In genomic region chr5:124438746-124439145, GRCm38 (mm10) we compare ENCODE assay signal across 7 mouse cellular contexts. TPM values are rescaled to one million over a fixed set of nuclear protein-coding genes. Genes with fewer than 3 reads are reported as not detected.
DNase-seq lines count a peak whose midpoint lies in the region; ATAC-seq and TF ChIP-seq lines count a peak whose summit lies in the region.

No protein-coding gene starts in this region.

- H3K27me3 ChIP-seq in kidney, embryonic 16.5 days (ENCODE audit: insufficient read depth, low read length): no peaks in the 10 kb centered on the region
- H3K27me3 ChIP-seq in embryonic facial prominence, embryonic 10.5 days (replicated peaks; ENCODE audit: low read depth, poor library complexity, severe bottlenecking): no peaks in the 10 kb centered on the region
- no peaks in the 10 kb centered on the region for H3K27me3 ChIP-seq in intestine, postnatal 0 days (replicated peaks; ENCODE audit: control insufficient read depth, insufficient read depth, low read length)
- no peaks in the 10 kb centered on the region for H3K27me3 ChIP-seq in neural tube, embryonic 12.5 days (replicated peaks)

- no peak for ATAC-seq in kidney, embryonic 16.5 days (ENCODE audit: low FRiP score, low TSS enrichment)
- ATAC-seq in intestine, postnatal 0 days: no peak
- ATAC-seq in neural tube, embryonic 12.5 days (ENCODE audit: low FRiP score, low read depth): no peak
- no peak for ATAC-seq in granulocyte monocyte progenitor cell, adult 5-6 weeks (replicated peaks; ENCODE audit: poor library complexity, severe bottlenecking)

- 70% methylated on average over 5 of the region's 5 CpGs for WGBS in kidney, embryonic 16.5 days
- WGBS in embryonic facial prominence, embryonic 10.5 days: 66% methylated on average over 5 of the region's 5 CpGs
- 57% methylated on average over 5 of the region's 5 CpGs for WGBS in intestine, postnatal 0 days
- WGBS in neural tube, embryonic 12.5 days: 66% methylated on average over 5 of the region's 5 CpGs

- no peaks in the 10 kb centered on the region for H3K9me3 ChIP-seq in kidney, embryonic 16.5 days (ENCODE audit: low read length)
- H3K9me3 ChIP-seq in embryonic facial prominence, embryonic 10.5 days: no peaks in the 10 kb centered on the region
- no peaks in the 10 kb centered on the region for H3K9me3 ChIP-seq in intestine, postnatal 0 days (ENCODE audit: control insufficient read depth)
- no peaks in the 10 kb centered on the region for H3K9me3 ChIP-seq in neural tube, embryonic 12.5 days

- no peak for TF ChIP-seq CTCF in intestine, postnatal 0 days (IDR thresholded peaks at IDR 0.05; ENCODE audit: low read depth)

- peak overlapping the region; percentile 48; the same call in 1 of the 2 replicates for H3K9ac ChIP-seq in kidney, embryonic 16.5 days (replicated peaks; ENCODE audit: low read length)
- no peak overlapping the region for H3K9ac ChIP-seq in intestine, postnatal 0 days (ENCODE audit: low read depth, low read length)
- H3K9ac ChIP-seq in neural tube, embryonic 12.5 days: no peak overlapping the region

- peak overlapping the region; percentile 77 for H3K4me2 ChIP-seq in kidney, embryonic 16.5 days (replicated peaks; ENCODE audit: low read depth, low read length)
- peak overlapping the region; percentile 80 for H3K4me2 ChIP-seq in intestine, postnatal 0 days (replicated peaks; ENCODE audit: low read depth)
- peak overlapping the region; percentile 97 for H3K4me2 ChIP-seq in neural tube, embryonic 12.5 days (replicated peaks)

- H3K27ac ChIP-seq in kidney, embryonic 16.5 days (ENCODE audit: low read length): peak overlapping the region; percentile 71
- 0 out of 2 replicates have a peak overlapping the region, but pooled peaks have one; percentile 92 for H3K27ac ChIP-seq in embryonic facial prominence, embryonic 10.5 days (replicated peaks)
- H3K27ac ChIP-seq in intestine, postnatal 0 days (ENCODE audit: low read depth, low read length): peak overlapping the region; percentile 47; the same call in 1 of the 2 replicates
- H3K27ac ChIP-seq in neural tube, embryonic 12.5 days: no peak overlapping the region

- no peak for DNase-seq in kidney, postnatal 10 days
- DNase-seq in embryonic facial prominence, embryonic 10.5 days (ENCODE audit: low spot score): no peak
- DNase-seq in urinary bladder, postnatal 14 days (ENCODE audit: low spot score): no peak

- H3K4me1 ChIP-seq in kidney, embryonic 16.5 days (ENCODE audit: insufficient read depth, low read length): peaks cover 14% of the 10 kb centered on the region
- H3K4me1 ChIP-seq in embryonic facial prominence, embryonic 10.5 days: peaks cover 19% of the 10 kb centered on the region
- H3K4me1 ChIP-seq in intestine, postnatal 0 days (replicated peaks; ENCODE audit: control insufficient read depth, insufficient read depth, low read length): no peaks in the 10 kb centered on the region
- peaks cover 8% of the 10 kb centered on the region; the same call in 1 of the 2 replicates for H3K4me1 ChIP-seq in neural tube, embryonic 12.5 days

- H3K4me3 ChIP-seq in kidney, embryonic 16.5 days (ENCODE audit: low read length): peak overlapping the region; percentile 76
- H3K4me3 ChIP-seq in embryonic facial prominence, embryonic 10.5 days: peak overlapping the region; percentile 83
- H3K4me3 ChIP-seq in intestine, postnatal 0 days (ENCODE audit: low read depth, low read length): peak overlapping the region; percentile 59; the same call in 1 of the 2 replicates
- H3K4me3 ChIP-seq in neural tube, embryonic 12.5 days: 0 out of 2 replicates have a peak overlapping the region, but pooled peaks have one; percentile 73

- no peaks in the 10 kb centered on the region for H3K36me3 ChIP-seq in kidney, embryonic 16.5 days (ENCODE audit: insufficient read depth, low read length)
- H3K36me3 ChIP-seq in embryonic facial prominence, embryonic 10.5 days (replicated peaks): no peaks in the 10 kb centered on the region
- no peaks in the 10 kb centered on the region for H3K36me3 ChIP-seq in intestine, postnatal 0 days (ENCODE audit: control insufficient read depth, insufficient read depth)
- H3K36me3 ChIP-seq in neural tube, embryonic 12.5 days: no peaks in the 10 kb centered on the region

RNA-seq across cellular contexts. Expression of gene Kmt5a, which starts 1.0 kb away (rescaled TPM):
- polyA plus RNA-seq in kidney, embryonic 16.5 days (2015; fragmentation: Nextera tagmentation; extraction: Ambion mirVana): 30.7 and 38.1 TPM in 2 replicates
- polyA plus RNA-seq in embryonic facial prominence, embryonic 10.5 days (2016; fragmentation: Nextera tagmentation; extraction: Ambion mirVana): 48.5 and 55.7 TPM in 2 replicates
- 77.5 and 80.5 TPM in 2 replicates for polyA plus RNA-seq in intestine, postnatal 0 days (2015; fragmentation: Nextera tagmentation; extraction: Ambion mirVana)
- 67.2 and 81.3 TPM in 2 replicates for polyA plus RNA-seq in neural tube, embryonic 12.5 days (2016; fragmentation: Nextera tagmentation; extraction: Ambion mirVana)
- 210 and 216 TPM in 2 replicates for total RNA-seq in granulocyte monocyte progenitor cell, adult 5-6 weeks (2014; fragmentation: Nextera tagmentation)
- total RNA-seq in granulocyte monocyte progenitor cell, adult 5-6 weeks (2017): 112 and 163 TPM in 2 replicates

RNA-seq across cellular contexts. Expression of gene Sbno1, which starts 12.9 kb away (rescaled TPM):
- 72.7 and 94.8 TPM in 2 replicates for polyA plus RNA-seq in kidney, embryonic 16.5 days (2015; fragmentation: Nextera tagmentation; extraction: Ambion mirVana)
- polyA plus RNA-seq in embryonic facial prominence, embryonic 10.5 days (2016; fragmentation: Nextera tagmentation; extraction: Ambion mirVana): 98.3 and 103 TPM in 2 replicates
- polyA plus RNA-seq in intestine, postnatal 0 days (2015; fragmentation: Nextera tagmentation; extraction: Ambion mirVana): 49.3 and 56.6 TPM in 2 replicates
- 108 and 119 TPM in 2 replicates for polyA plus RNA-seq in neural tube, embryonic 12.5 days (2016; fragmentation: Nextera tagmentation; extraction: Ambion mirVana)
- total RNA-seq in granulocyte monocyte progenitor cell, adult 5-6 weeks (2014; fragmentation: Nextera tagmentation): 130 and 135 TPM in 2 replicates
- 167 and 174 TPM in 2 replicates for total RNA-seq in granulocyte monocyte progenitor cell, adult 5-6 weeks (2017)

RNA-seq across cellular contexts. Expression of gene Rilpl2, which starts 39.4 kb away (rescaled TPM):
- polyA plus RNA-seq in kidney, embryonic 16.5 days (2015; fragmentation: Nextera tagmentation; extraction: Ambion mirVana): 34.7 and 36.8 TPM in 2 replicates
- 24.9 and 26.0 TPM in 2 replicates for polyA plus RNA-seq in embryonic facial prominence, embryonic 10.5 days (2016; fragmentation: Nextera tagmentation; extraction: Ambion mirVana)
- 48.2 and 49.7 TPM in 2 replicates for polyA plus RNA-seq in intestine, postnatal 0 days (2015; fragmentation: Nextera tagmentation; extraction: Ambion mirVana)
- 18.4 and 18.9 TPM in 2 replicates for polyA plus RNA-seq in neural tube, embryonic 12.5 days (2016; fragmentation: Nextera tagmentation; extraction: Ambion mirVana)
- total RNA-seq in granulocyte monocyte progenitor cell, adult 5-6 weeks (2014; fragmentation: Nextera tagmentation): 51.9 and 68.3 TPM in 2 replicates
- 40.5 and 61.8 TPM in 2 replicates for total RNA-seq in granulocyte monocyte progenitor cell, adult 5-6 weeks (2017)

RNA-seq across cellular contexts. Expression of gene Snrnp35, which starts 44.2 kb away (rescaled TPM):
- 27.4 and 29.4 TPM in 2 replicates for polyA plus RNA-seq in kidney, embryonic 16.5 days (2015; fragmentation: Nextera tagmentation; extraction: Ambion mirVana)
- polyA plus RNA-seq in embryonic facial prominence, embryonic 10.5 days (2016; fragmentation: Nextera tagmentation; extraction: Ambion mirVana): 28.3 and 28.8 TPM in 2 replicates
- polyA plus RNA-seq in intestine, postnatal 0 days (2015; fragmentation: Nextera tagmentation; extraction: Ambion mirVana): 15.5 and 17.9 TPM in 2 replicates
- polyA plus RNA-seq in neural tube, embryonic 12.5 days (2016; fragmentation: Nextera tagmentation; extraction: Ambion mirVana): 29.5 and 29.6 TPM in 2 replicates
- 9.1 and 12.3 TPM in 2 replicates for total RNA-seq in granulocyte monocyte progenitor cell, adult 5-6 weeks (2014; fragmentation: Nextera tagmentation)
- 11.8 and 11.9 TPM in 2 replicates for total RNA-seq in granulocyte monocyte progenitor cell, adult 5-6 weeks (2017)
